Mouse (Mus musculus) CH12.LX (cell line): Measurements from ENCODE around the gene Lcn3. TPM values are rescaled to one million over a fixed set of nuclear protein-coding genes. Genes with fewer than 3 reads are reported as not detected.
"Not testable (repeated sequence)": the region's sequence is repeated elsewhere in the genome, so short reads cannot be mapped to it uniquely, and the experiment has no call there.

ENCODE experiments used
- DNase-seq: peaks from one replicate; pipeline ENCODE4 v3.0.0-alpha.2; 2013; ENCODE audit errors: extremely low read depth
- H3K27ac ChIP-seq: 2 replicates; pipeline ENCODE4 v1.5.1; 2012; ENCODE audit warnings: low read depth, mild to moderate bottlenecking, control low read depth, moderate library complexity; ENCODE audit not compliant: insufficient read depth
- H3K27me3 ChIP-seq: replicated peaks from 2 replicates; pipeline ENCODE3; 2012; ENCODE audit warnings: inconsistent platforms
- H3K36me3 ChIP-seq, 2 experiments: replicated peaks in 1 of 2; 2 replicates each; pipeline versions ENCODE3 to v1.6.1; 2012; ENCODE audit warnings: inconsistent platforms in 1 of 2, low read length in 1 of 2, mild to moderate bottlenecking in 1 of 2, mixed read lengths in 1 of 2, moderate library complexity in 1 of 2; ENCODE audit not compliant: control insufficient read depth in 1 of 2, insufficient read depth in 1 of 2
- H3K4me1 ChIP-seq, 2 experiments: 2 replicates each; pipeline ENCODE4 v1.6.1; 2012; ENCODE audit warnings: inconsistent platforms in 1 of 2, moderate library complexity in 1 of 2; ENCODE audit not compliant: insufficient read depth in 2 of 2, control insufficient read depth in 1 of 2
- H3K4me2 ChIP-seq: 2 replicates; pipeline ENCODE4 v1.6.1; 2012; ENCODE audit warnings: low read depth, mild to moderate bottlenecking, control low read depth; ENCODE audit not compliant: poor library complexity, insufficient read depth, severe bottlenecking
- H3K4me3 ChIP-seq, 3 experiments: fragments of 150-350 bp in 1 of 3; sonication (generic) in 1 of 3; replicated peaks in 1 of 3; 2 replicates each; pipeline versions ENCODE3 to v1.5.1; 2011 to 2012; ENCODE audit warnings: low read depth in 2 of 3, low read length in 2 of 3, mild to moderate bottlenecking in 2 of 3, moderate library complexity in 2 of 3, control low read depth in 1 of 3, improper control_type of control experiment in 1 of 3, inconsistent platforms in 1 of 3, mixed read lengths in 1 of 3; ENCODE audit not compliant: poor library complexity in 1 of 3
- H3K79me2 ChIP-seq: replicated peaks from 2 replicates; pipeline ENCODE4 v1.6.1; 2012; ENCODE audit warnings: mild to moderate bottlenecking, moderate library complexity; ENCODE audit not compliant: control insufficient read depth, poor library complexity, insufficient read depth, severe bottlenecking; ENCODE audit errors: extremely low read depth
- H3K9ac ChIP-seq: 2 replicates; pipeline ENCODE4 v1.6.1; 2012; ENCODE audit warnings: low read depth, mild to moderate bottlenecking, control low read depth, moderate library complexity; ENCODE audit not compliant: insufficient read depth
- H3K9me3 ChIP-seq: replicated peaks from 2 replicates; pipeline ENCODE3; 2012; ENCODE audit warnings: low read length, inconsistent platforms, mixed read lengths
- BHLHE40 ChIP-seq: IDR thresholded peaks from 2 replicates; pipeline ENCODE4 v1.6.1; 2011; ENCODE audit warnings: mild to moderate bottlenecking, low read depth, low read length, improper control_type of control experiment
- CHD2 ChIP-seq: IDR thresholded peaks from 2 replicates; pipeline ENCODE4 v1.6.1; 2011; ENCODE audit warnings: low read length, improper control_type of control experiment
- ELF1 ChIP-seq: IDR thresholded peaks from 2 replicates; pipeline ENCODE4 v1.6.1; 2014; ENCODE audit warnings: low read depth, mild to moderate bottlenecking, inconsistent platforms, low read length, improper control_type of control experiment
- GABPA ChIP-seq: IDR thresholded peaks from 2 replicates; pipeline ENCODE4 v1.6.1; 2012; ENCODE audit warnings: low read depth, low read length, improper control_type of control experiment, inconsistent platforms; ENCODE audit not compliant: insufficient replicate concordance
- HCFC1 ChIP-seq: IDR thresholded peaks from 2 replicates; pipeline ENCODE4 v1.6.1; 2012; ENCODE audit warnings: low read depth, mild to moderate bottlenecking, inconsistent platforms, low read length, improper control_type of control experiment
- IRF4 ChIP-seq: IDR thresholded peaks from 2 replicates; pipeline ENCODE4 v1.6.1; 2014; ENCODE audit warnings: low read depth, mild to moderate bottlenecking, inconsistent platforms, low read length, improper control_type of control experiment
- KAT2A ChIP-seq: IDR thresholded peaks from 2 replicates; pipeline ENCODE4 v1.6.1; 2012; ENCODE audit warnings: low read length, improper control_type of control experiment, inconsistent platforms; ENCODE audit not compliant: insufficient replicate concordance
- MAFK ChIP-seq: IDR thresholded peaks from 2 replicates; pipeline ENCODE4 v1.6.1; 2011; ENCODE audit warnings: low read length, improper control_type of control experiment; ENCODE audit not compliant: insufficient replicate concordance
- MAZ ChIP-seq: IDR thresholded peaks from 2 replicates; pipeline ENCODE4 v1.6.1; 2012; ENCODE audit warnings: low read depth, mild to moderate bottlenecking, inconsistent platforms, low read length, improper control_type of control experiment, moderate library complexity
- MXI1 ChIP-seq: IDR thresholded peaks from 2 replicates; pipeline ENCODE4 v1.6.1; 2011; ENCODE audit warnings: mild to moderate bottlenecking, low read depth, low read length, improper control_type of control experiment
- NRF1 ChIP-seq: IDR thresholded peaks from 2 replicates; pipeline ENCODE4 v1.6.1; 2014; ENCODE audit warnings: low read depth, mild to moderate bottlenecking, inconsistent platforms, low read length, improper control_type of control experiment, moderate library complexity
- POLR2A ChIP-seq: IDR thresholded peaks from 2 replicates; pipeline ENCODE4 v1.6.1; 2011; ENCODE audit warnings: low read depth, mild to moderate bottlenecking, improper control_type of control experiment, low read length
- POLR2AphosphoS2 ChIP-seq: IDR thresholded peaks from 2 replicates; pipeline ENCODE4 v1.6.1; 2011; ENCODE audit warnings: low read depth, low read length, improper control_type of control experiment
- RAD21 ChIP-seq: IDR thresholded peaks from 2 replicates; pipeline ENCODE4 v1.6.1; 2011; ENCODE audit warnings: low read depth, mild to moderate bottlenecking, low read length, improper control_type of control experiment, moderate library complexity
- RCOR1 ChIP-seq: conservative IDR thresholded peaks from 2 replicates; pipeline ENCODE4 v1.6.1; 2012; ENCODE audit warnings: low read depth, mild to moderate bottlenecking, inconsistent platforms, low read length, improper control_type of control experiment
- TCF12 ChIP-seq: IDR thresholded peaks from 2 replicates; pipeline ENCODE4 v1.6.1; 2014; ENCODE audit warnings: low read depth, mild to moderate bottlenecking, inconsistent platforms, low read length, improper control_type of control experiment
- UBTF ChIP-seq: IDR thresholded peaks from 2 replicates; pipeline ENCODE4 v1.6.1; 2012; ENCODE audit warnings: low read depth, mild to moderate bottlenecking, inconsistent platforms, low read length, improper control_type of control experiment, moderate library complexity
- ZC3H11A ChIP-seq: IDR thresholded peaks from 2 replicates; pipeline ENCODE4 v1.6.1; 2012; ENCODE audit warnings: low read depth, mild to moderate bottlenecking, inconsistent platforms, low read length, improper control_type of control experiment
- ZMIZ1 ChIP-seq: IDR thresholded peaks from 2 replicates; pipeline ENCODE4 v1.6.1; 2012; ENCODE audit warnings: low read depth, mild to moderate bottlenecking, inconsistent platforms, low read length, improper control_type of control experiment
- ZNF384 ChIP-seq: IDR thresholded peaks from 2 replicates; pipeline ENCODE4 v1.6.1; 2012; ENCODE audit warnings: low read depth, low read length, improper control_type of control experiment, inconsistent platforms
- dilution Hi-C: fragments of 300-500 bp; cut with MboI; formaldehyde crosslinking; loops from 2 replicates; pipeline ENCODE4 v1.14.3; 2020; ENCODE audit warnings: low sequenced_read_pairs; ENCODE audit not compliant: extremely low pct_unique_long_range_greater_than_20kb, extremely low pct_ligation_motif_present
- in situ Hi-C: fragments of 300-500 bp; cut with MboI; formaldehyde crosslinking; loops from 3 replicates; pipeline ENCODE4 v1.14.3; 2019; ENCODE audit warnings: low sequenced_read_pairs, low pct_ligation_motif_present, low pct_unique_long_range_greater_than_20kb, mixed read lengths
- polyA plus RNA-seq: library from polyadenylated mRNA; unstranded; fragments of >175 nt; gene quantifications from 2 replicates; pipeline ENCODE4 v1.2.1, GENCODE M21; 2012; ENCODE audit warnings: low read depth; ENCODE audit not compliant: insufficient read length
- total RNA-seq, 2 experiments: library from RNA; depleted of rRNA; stranded (reverse); fragments of 300-350 nt in 1 of 2; fragments of >200 nt in 1 of 2; gene quantifications; 2 replicates each; pipeline ENCODE4 v1.2.3; 2012 to 2014

Lcn3 gene
- total and polyA plus RNA-seq, 3 experiments, result not detected

GRCm38 (mm10) chr2:25733199-25733930 is 32.0 kb upstream of the Lcn3 start:
- Histone ChIP-seq H3K27ac (no peak overlapping the region), H3K4me3 (no peak overlapping the region), H3K9ac (no peak overlapping the region), H3K36me3 (no peaks in the 10 kb centered on the region), H3K4me2 (no peak overlapping the region), H3K9me3 (peaks cover 4% of the 10 kb centered on the region), H3K79me2 (no peaks in the 10 kb centered on the region), H3K4me1 (no peaks in the 10 kb centered on the region), H3K27me3 (peaks cover 68% of the 10 kb centered on the region)
- no peak for TF ChIP-seq CHD2
- no peak for TF ChIP-seq NRF1
- TF ChIP-seq RCOR1, result no peak
- TF ChIP-seq IRF4, result no peak
- no peak for TF ChIP-seq RAD21
- no peak for TF ChIP-seq ZNF384
- TF ChIP-seq HCFC1, result no peak
- TF ChIP-seq KAT2A, result no peak
- no peak for TF ChIP-seq BHLHE40
- no peak for TF ChIP-seq TCF12
- TF ChIP-seq POLR2AphosphoS2, result no peak
- no peak for TF ChIP-seq ZC3H11A
- no peak for TF ChIP-seq ELF1
- TF ChIP-seq GABPA, result no peak
- TF ChIP-seq MAZ, result no peak
- no peak for TF ChIP-seq UBTF
- no peak for TF ChIP-seq MXI1
- TF ChIP-seq ZMIZ1, result no peak
- no peak for TF ChIP-seq POLR2A
- TF ChIP-seq MAFK, result no peak
- dilution Hi-C loops, result no loop called here
- no peak for DNase-seq
- in situ Hi-C loops, result no loop called here

GRCm38 (mm10) chr2:25736709-25737108 is 28.7 kb upstream of the Lcn3 start, which contains the start of gene Obp2b:
Gene Obp2b, plus strand, starts transcription at chr2:25737009.
- H3K9me3 ChIP-seq, H3K4me2 ChIP-seq, H3K9ac ChIP-seq, H3K4me1 ChIP-seq, H3K36me3 ChIP-seq, H3K27ac ChIP-seq, H3K79me2 ChIP-seq, DNase-seq, dilution Hi-C loops, H3K4me3 ChIP-seq, in situ Hi-C loops: not testable (repeated sequence)
- peaks cover 62% of the 10 kb centered on the region for H3K27me3 ChIP-seq
